Mouse (Mus musculus): Measurements from ENCODE around the gene Rsph9.

Gene Rsph9

GRCm38 (mm10) chr17:46139872-46140271 lies 4.1 kb downstream of the Rsph9 start:
- in situ Hi-C loops (cut with MboI) = no loop called here

- in situ Hi-C loops (cut with MboI) = no loop called here
These were observed 5.3 kb downstream of the Rsph9 start for GRCm38 (mm10) chr17:46138563-46139236.

- in situ Hi-C loops (cut with MboI) = no loop called here
These were observed 11.2 kb downstream of the Rsph9 start for GRCm38 (mm10) chr17:46132862-46133261.

GRCm38 (mm10) chr17:46132058-46132718 lies 11.8 kb downstream of the Rsph9 start:
- in situ Hi-C loops (cut with MboI) = no loop called here

DNA sequence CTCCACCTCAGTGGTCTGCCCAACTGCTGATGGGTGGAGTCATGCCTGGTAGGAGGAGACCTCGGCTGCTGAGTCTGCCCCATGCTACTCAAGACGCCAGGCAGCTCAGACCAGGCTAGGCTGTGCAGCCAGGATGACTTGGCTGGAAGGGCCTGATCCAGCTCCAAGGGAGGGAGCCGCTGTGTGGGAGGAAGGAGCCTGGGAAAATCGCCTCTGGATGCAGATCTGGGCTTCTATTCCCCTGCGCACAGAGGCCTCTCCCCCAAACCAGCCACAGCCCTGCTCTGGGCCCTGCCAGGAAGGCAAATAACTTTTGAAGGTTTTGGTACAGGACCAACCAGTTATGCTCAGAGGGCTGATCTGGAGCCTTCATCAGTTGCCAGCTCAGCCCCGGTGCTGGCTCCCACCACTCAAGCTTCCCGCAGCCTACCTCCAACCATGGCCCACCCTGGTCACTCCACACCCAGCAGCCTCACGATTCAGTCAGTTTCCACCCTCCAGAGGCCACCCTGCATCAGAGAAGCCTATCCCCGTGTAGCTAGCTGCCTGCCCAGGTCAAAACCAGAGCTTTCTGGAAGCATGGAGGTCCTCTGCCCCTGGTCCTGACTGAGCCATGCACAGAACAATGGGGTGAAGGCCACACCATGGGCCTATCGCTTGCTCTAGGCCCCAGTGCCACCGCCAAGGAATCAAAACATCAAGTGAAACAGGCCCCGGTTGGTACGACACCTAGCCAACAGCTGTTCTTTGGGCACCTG lies 14.1 kb downstream of the Rsph9 start:
- in situ Hi-C loops (cut with MboI) = no loop called here

- in situ Hi-C loops (cut with MboI) = no loop called here
These were observed 16.1 kb downstream of the Rsph9 start for GRCm38 (mm10) chr17:46127814-46128493.

DNA sequence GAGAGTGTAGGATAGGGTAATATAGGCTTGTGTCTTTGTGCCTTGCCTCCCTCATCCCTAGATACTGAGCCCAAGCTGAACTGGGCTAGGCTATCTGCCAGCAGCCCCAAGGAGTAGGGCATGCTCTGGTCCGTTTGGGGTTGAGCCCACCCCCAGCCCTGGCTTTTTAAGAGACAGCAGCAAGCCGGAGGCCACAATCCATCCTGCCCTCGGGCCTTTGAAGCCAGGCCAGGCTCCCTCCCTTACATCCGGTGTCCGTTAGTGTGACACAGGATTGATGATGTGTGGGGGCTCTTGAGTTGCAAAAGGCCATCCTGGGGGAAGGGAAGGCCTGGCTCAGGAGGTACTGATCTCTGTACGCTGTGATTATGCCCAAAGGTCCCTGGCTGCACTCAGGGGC lies 17.4 kb downstream of the Rsph9 start:
- in situ Hi-C loops (cut with MboI) = no loop called here

- in situ Hi-C loops (cut with MboI) = no loop called here
These were observed 19.9 kb downstream of the Rsph9 start for GRCm38 (mm10) chr17:46123953-46124700.

DNA sequence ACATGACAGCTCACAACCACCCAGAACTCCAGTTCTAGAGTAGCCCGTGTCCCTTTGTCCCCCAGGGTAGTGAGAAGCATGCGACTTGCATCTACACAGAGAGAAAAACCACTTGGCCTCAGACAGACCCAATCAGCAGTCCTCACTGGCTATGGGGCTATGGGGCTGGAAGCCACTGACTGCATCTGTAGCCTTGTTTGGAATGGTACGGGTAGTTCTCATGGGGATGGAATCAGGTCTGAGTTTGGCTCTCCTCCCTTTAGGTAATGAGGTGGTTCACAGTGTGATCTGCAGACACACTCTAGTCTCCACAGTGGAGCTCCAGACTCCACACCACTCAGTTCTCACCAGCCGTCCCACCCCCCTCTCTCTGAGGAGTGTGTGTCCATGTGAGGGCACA lies 20.7 kb downstream of the Rsph9 start:
- in situ Hi-C loops (cut with MboI) = no loop called here

GRCm38 (mm10) chr17:46122791-46123190 lies 21.2 kb downstream of the Rsph9 start:
- in situ Hi-C loops (cut with MboI) = no loop called here

- in situ Hi-C loops (cut with MboI) = no loop called here
These were observed 24.4 kb downstream of the Rsph9 start for GRCm38 (mm10) chr17:46119641-46120040.

- in situ Hi-C loops (cut with MboI) = no loop called here
These were observed 25.6 kb downstream of the Rsph9 start for GRCm38 (mm10) chr17:46118423-46118850.

- in situ Hi-C loops (cut with MboI) = no loop called here
These were observed 26.2 kb downstream of the Rsph9 start for GRCm38 (mm10) chr17:46117623-46118422.

DNA sequence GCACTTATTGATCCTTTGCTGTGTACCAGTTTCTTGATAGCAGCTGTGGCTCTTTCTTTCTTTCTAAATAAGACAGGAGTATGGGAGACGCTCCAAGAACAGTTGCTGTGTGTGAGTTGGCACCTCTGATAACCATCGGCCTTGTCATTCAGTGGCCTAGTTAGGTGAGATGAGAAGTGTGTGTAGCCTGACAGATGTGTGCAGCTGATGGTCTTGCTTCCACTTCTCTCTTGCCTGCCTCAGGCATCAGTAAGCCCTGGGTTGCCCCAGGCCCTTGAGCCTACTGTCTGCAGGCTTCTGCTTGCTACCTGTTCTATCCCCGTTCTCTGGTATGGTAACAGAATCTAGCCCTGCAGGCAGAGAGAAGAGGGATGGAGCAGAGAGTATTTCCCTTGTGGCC lies 27.1 kb downstream of the Rsph9 start:
- in situ Hi-C loops (cut with MboI) = no loop called here

GRCm38 (mm10) chr17:46116138-46116537 lies 27.9 kb downstream of the Rsph9 start:
- in situ Hi-C loops (cut with MboI) = no loop called here

DNA sequence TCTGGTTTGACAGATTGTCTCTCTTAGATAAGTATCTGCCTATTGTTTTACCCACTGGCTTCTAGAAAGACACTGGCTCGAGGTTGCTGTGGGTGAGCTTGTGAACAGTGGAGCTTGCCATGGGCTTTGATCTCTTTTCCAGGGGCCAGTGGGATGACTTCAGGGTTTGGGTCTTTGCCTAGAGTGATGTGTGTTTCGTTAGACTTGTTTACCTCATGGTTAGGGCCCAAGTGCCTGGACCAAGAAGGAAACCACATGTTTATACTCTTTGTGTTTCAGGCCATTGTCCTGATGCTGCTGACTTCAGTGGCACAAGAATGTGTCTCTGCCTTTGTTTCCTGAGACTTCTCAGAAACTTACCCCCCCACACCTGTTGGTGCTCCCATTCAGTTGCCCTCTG lies 28.5 kb downstream of the Rsph9 start:
- in situ Hi-C loops (cut with MboI) = no loop called here

DNA sequence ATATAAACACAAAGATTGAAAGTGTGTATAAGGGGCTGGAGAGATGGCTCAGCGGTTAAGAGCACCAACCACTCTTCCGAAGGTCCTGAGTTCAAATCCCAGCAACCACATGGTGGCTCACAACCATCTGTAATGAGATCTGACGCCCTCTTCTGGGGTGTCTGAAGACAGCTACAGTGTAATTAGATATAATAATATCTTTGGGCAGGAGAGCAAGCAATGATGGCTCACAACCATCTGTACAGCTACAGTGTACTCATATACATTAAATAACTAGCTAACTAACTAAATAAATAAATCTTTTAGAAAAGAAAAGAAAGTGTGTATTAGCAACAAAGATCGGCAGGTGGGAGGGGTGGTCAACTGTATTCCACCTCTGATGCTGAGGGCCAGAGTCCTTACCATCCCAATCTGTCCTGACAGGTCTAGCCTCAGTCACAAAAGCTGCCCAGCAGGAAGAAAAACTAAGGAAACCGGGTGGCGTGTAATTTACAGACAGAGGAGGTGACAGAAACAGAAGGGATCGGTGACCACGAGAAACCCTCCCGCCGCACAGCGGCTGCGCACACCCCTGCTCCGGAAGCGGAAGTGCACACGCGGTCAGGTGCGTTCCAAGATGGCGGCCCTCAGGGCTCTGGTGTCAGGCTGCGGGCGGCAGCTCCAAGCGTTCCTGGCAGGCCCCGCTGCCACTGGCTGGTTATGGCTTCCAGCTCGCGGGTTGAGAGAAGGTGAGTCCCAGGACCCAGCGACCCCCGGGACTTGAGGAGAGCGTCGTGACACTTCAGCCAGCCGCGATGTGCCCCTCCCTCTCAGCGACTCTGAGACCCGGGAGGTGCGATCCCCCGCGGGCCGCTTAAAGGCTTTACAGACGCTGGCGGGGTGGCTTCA lies 33.4 kb downstream of the Rsph9 start, which contains the start of gene Mrps18a:
Gene Mrps18a, plus strand, starts transcription at position 585 of the 888 bp plus-strand sequence.
- in situ Hi-C loops (cut with MboI) = no loop called here

DNA sequence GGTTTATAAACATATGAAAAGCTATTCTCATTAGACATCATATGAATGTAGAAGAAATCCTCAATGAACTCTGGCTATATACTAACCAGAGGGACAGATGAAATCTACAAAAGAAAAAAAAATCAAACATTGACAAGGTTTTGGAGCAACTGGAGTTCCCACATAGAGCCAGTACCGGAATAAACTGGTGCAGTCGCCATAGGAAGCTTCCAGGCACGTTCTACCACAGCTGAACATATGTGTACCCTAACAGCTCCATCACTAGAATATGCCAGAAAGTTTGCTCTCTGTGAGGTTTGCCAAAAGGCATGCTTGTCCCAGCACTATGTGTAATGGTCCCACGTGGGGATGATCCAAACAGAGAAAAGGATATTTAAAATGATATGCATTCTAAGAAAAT lies 35.7 kb downstream of the Rsph9 start:
- in situ Hi-C loops (cut with MboI) = no loop called here

GRCm38 (mm10) chr17:46104487-46104886 lies 39.5 kb downstream of the Rsph9 start:
- in situ Hi-C loops (cut with MboI) = no loop called here

All from mature B cell (primary cell).